Mouse (Mus musculus): ENCODE data around the gene Des. TPM values are rescaled to one million over a fixed set of nuclear protein-coding genes. Genes with fewer than 3 reads are reported as not detected.

Gene Des
- polyA plus RNA-seq, 1 experiment from 2014 or later: 2.3 TPM

GRCm38 (mm10) chr1:75359346-75359745, 783 bp upstream of the Des start:
- no peaks in the 10 kb centered on the region for H3K9me3 ChIP-seq (replicated peaks)
- H3K4me3 ChIP-seq: no peak overlapping the region
- H3K36me3 ChIP-seq: no peaks in the 10 kb centered on the region
- peaks cover 54% of the 10 kb centered on the region for H3K27me3 ChIP-seq
- no peak overlapping the region for H3K27ac ChIP-seq
- H3K4me1 ChIP-seq: peaks cover 14% of the 10 kb centered on the region
- no peak overlapping the region for H3K9ac ChIP-seq
- no peak for ATAC-seq (ENCODE audit: low FRiP score)
- WGBS: 68% methylated on average over 13 of the region's 13 CpGs
- no peak overlapping the region for H3K4me2 ChIP-seq (replicated peaks)

- H3K4me3 ChIP-seq: no peak overlapping the region; the same call in 1 of the 2 replicates
- ATAC-seq (ENCODE audit: low FRiP score): no peak
- no peak overlapping the region for H3K9ac ChIP-seq
- H3K27ac ChIP-seq: no peak overlapping the region
- 44% methylated on average over 4 of the region's 4 CpGs for WGBS
- H3K4me1 ChIP-seq: peaks cover 14% of the 10 kb centered on the region
- peak overlapping the region; percentile 49 for H3K4me2 ChIP-seq (replicated peaks)
- H3K9me3 ChIP-seq (replicated peaks): no peaks in the 10 kb centered on the region
- no peaks in the 10 kb centered on the region for H3K36me3 ChIP-seq
- peaks cover 56% of the 10 kb centered on the region for H3K27me3 ChIP-seq
These were observed 994 bp downstream of the Des start for GRCm38 (mm10) chr1:75361123-75361522.

- no peak for ATAC-seq (ENCODE audit: low FRiP score)
- H3K9ac ChIP-seq: no peak overlapping the region
- H3K4me2 ChIP-seq (replicated peaks): no peak overlapping the region
- H3K4me1 ChIP-seq: peaks cover 14% of the 10 kb centered on the region
- no peaks in the 10 kb centered on the region for H3K36me3 ChIP-seq
- 52% methylated on average over 4 of the region's 4 CpGs for WGBS
- H3K4me3 ChIP-seq: no peak overlapping the region
- H3K27me3 ChIP-seq: peaks cover 56% of the 10 kb centered on the region
- no peaks in the 10 kb centered on the region for H3K9me3 ChIP-seq (replicated peaks)
- H3K27ac ChIP-seq: no peak overlapping the region
These were observed 1.6 kb downstream of the Des start for GRCm38 (mm10) chr1:75361750-75362149.

GRCm38 (mm10) chr1:75363868-75364267, 3.7 kb downstream of the Des start:
- Histone ChIP-seq H3K9ac (no peak overlapping the region), H3K4me2 (replicated peaks) (no peak overlapping the region), H3K9me3 (replicated peaks) (no peaks in the 10 kb centered on the region), H3K4me3 (no peak overlapping the region), H3K27ac (no peak overlapping the region), H3K27me3 (peaks cover 48% of the 10 kb centered on the region), H3K36me3 (no peaks in the 10 kb centered on the region), H3K4me1 (peaks cover 14% of the 10 kb centered on the region)
- ATAC-seq (ENCODE audit: low FRiP score): no peak
- 84% methylated on average over 3 of the region's 3 CpGs for WGBS

GRCm38 (mm10) chr1:75365510-75366137, 5.5 kb downstream of the Des start:
- Histone ChIP-seq H3K9me3 (replicated peaks) (no peaks in the 10 kb centered on the region), H3K27me3 (peaks cover 39% of the 10 kb centered on the region), H3K27ac (no peak overlapping the region), H3K4me2 (replicated peaks) (no peak overlapping the region), H3K4me3 (no peak overlapping the region), H3K36me3 (no peaks in the 10 kb centered on the region), H3K9ac (no peak overlapping the region), H3K4me1 (peaks cover 14% of the 10 kb centered on the region)
- no peak for ATAC-seq (ENCODE audit: low FRiP score)
- WGBS: 88% methylated on average over 14 of the region's 14 CpGs

- no peak overlapping the region for H3K27ac ChIP-seq
- peaks cover 11% of the 10 kb centered on the region for H3K4me1 ChIP-seq
- no peak overlapping the region for H3K4me2 ChIP-seq (replicated peaks)
- 47% methylated on average over 25 of the region's 25 CpGs for WGBS
- peaks cover 17% of the 10 kb centered on the region for H3K27me3 ChIP-seq
- no peak for ATAC-seq (ENCODE audit: low FRiP score)
- H3K4me3 ChIP-seq: no peak overlapping the region
- no peaks in the 10 kb centered on the region for H3K36me3 ChIP-seq
- H3K9ac ChIP-seq: no peak overlapping the region
- no peaks in the 10 kb centered on the region for H3K9me3 ChIP-seq (replicated peaks)
These were observed 9.3 kb downstream of the Des start for GRCm38 (mm10) chr1:75369360-75369983.

GRCm38 (mm10) chr1:75369984-75370660, 10.0 kb downstream of the Des start:
- Histone ChIP-seq H3K9ac (no peak overlapping the region), H3K4me1 (peaks cover 18% of the 10 kb centered on the region), H3K4me3 (no peak overlapping the region), H3K9me3 (replicated peaks) (no peaks in the 10 kb centered on the region), H3K27ac (no peak overlapping the region), H3K4me2 (replicated peaks) (no peak overlapping the region), H3K27me3 (peaks cover 21% of the 10 kb centered on the region), H3K36me3 (no peaks in the 10 kb centered on the region)
- no peak for ATAC-seq (ENCODE audit: low FRiP score)
- WGBS: 46% methylated on average over 13 of the region's 13 CpGs

GRCm38 (mm10) chr1:75371317-75372095, 11.4 kb downstream of the Des start:
- Histone ChIP-seq H3K9me3 (replicated peaks) (no peaks in the 10 kb centered on the region), H3K27ac (no peak overlapping the region), H3K27me3 (peaks cover 35% of the 10 kb centered on the region), H3K36me3 (no peaks in the 10 kb centered on the region), H3K9ac (no peak overlapping the region), H3K4me1 (peaks cover 24% of the 10 kb centered on the region), H3K4me3 (no peak overlapping the region), H3K4me2 (replicated peaks) (no peak overlapping the region)
- 56% methylated on average over 13 of the region's 13 CpGs for WGBS
- no peak for ATAC-seq (ENCODE audit: low FRiP score)

GRCm38 (mm10) chr1:75372450-75372849, 12.3 kb downstream of the Des start:
- H3K9me3 ChIP-seq (replicated peaks): no peaks in the 10 kb centered on the region
- peaks cover 24% of the 10 kb centered on the region for H3K4me1 ChIP-seq
- no peaks in the 10 kb centered on the region for H3K36me3 ChIP-seq
- H3K9ac ChIP-seq: no peak overlapping the region
- 67% methylated on average over 3 of the region's 3 CpGs for WGBS
- no peak for ATAC-seq (ENCODE audit: low FRiP score)
- no peak overlapping the region for H3K4me2 ChIP-seq (replicated peaks)
- no peak overlapping the region for H3K4me3 ChIP-seq
- no peak overlapping the region for H3K27ac ChIP-seq
- peaks cover 37% of the 10 kb centered on the region for H3K27me3 ChIP-seq

GRCm38 (mm10) chr1:75373276-75373675, 13.1 kb downstream of the Des start:
- no peak overlapping the region for H3K9ac ChIP-seq
- H3K36me3 ChIP-seq: no peaks in the 10 kb centered on the region
- H3K4me2 ChIP-seq (replicated peaks): no peak overlapping the region
- H3K4me3 ChIP-seq: no peak overlapping the region
- no peaks in the 10 kb centered on the region for H3K9me3 ChIP-seq (replicated peaks)
- peaks cover 41% of the 10 kb centered on the region for H3K27me3 ChIP-seq
- peak overlapping the region; percentile 68 for H3K27ac ChIP-seq
- no peak for ATAC-seq (ENCODE audit: low FRiP score)
- WGBS: 40% methylated on average over 3 of the region's 3 CpGs
- peaks cover 24% of the 10 kb centered on the region for H3K4me1 ChIP-seq

GRCm38 (mm10) chr1:75374950-75375936, 15.1 kb downstream of the Des start, which contains the start of gene Speg:
Gene Speg, plus strand, starts transcription at chr1:75375297.
- H3K9me3 ChIP-seq (replicated peaks): no peaks in the 10 kb centered on the region
- H3K9ac ChIP-seq: peak within 1 kb of the TSS; percentile 61
- H3K27ac ChIP-seq: no peak within 1 kb of the TSS
- peak within 1 kb of the TSS; percentile 54 for H3K4me2 ChIP-seq (replicated peaks)
- peaks cover 43% of the 10 kb centered on the region for H3K27me3 ChIP-seq
- WGBS: 5% methylated on average over 56 of the region's 57 CpGs
- H3K36me3 ChIP-seq: no peaks in the 10 kb centered on the region
- H3K4me3 ChIP-seq: peak within 1 kb of the TSS; percentile 25
- H3K4me1 ChIP-seq: peaks cover 18% of the 10 kb centered on the region
- peak; percentile 43 for ATAC-seq (ENCODE audit: low FRiP score)

Data from hindbrain, embryonic 12.5 days (tissue).